Mouse (Mus musculus) stomach, postnatal 0 days (tissue): ENCODE data around the gene Fam184a. TPM values are rescaled to one million over a fixed set of nuclear protein-coding genes. Genes with fewer than 3 reads are reported as not detected.

ENCODE experiments used
- ATAC-seq: fragments of 200-750 bp; cut with Nextera tagmentation; 2 replicates; pipeline ENCODE4 v1.8.0; 2017; ENCODE audit not compliant: low FRiP score, low TSS enrichment
- DNase-seq: peaks from one replicate; pipeline ENCODE4 v3.0.0-alpha.2; 2016; ENCODE audit warnings: low spot score
- H3K27ac ChIP-seq: fragments of 300-500 bp; sonication (generic); replicated peaks from 2 replicates; pipeline ENCODE4 v1.5.1; 2014; ENCODE audit warnings: mild to moderate bottlenecking, control low read depth
- H3K27me3 ChIP-seq: fragments of 300-500 bp; sonication (generic); 2 replicates; pipeline ENCODE4 v1.6.1; 2014; ENCODE audit warnings: low read length; ENCODE audit not compliant: control insufficient read depth, insufficient read depth
- H3K36me3 ChIP-seq: fragments of 300-500 bp; sonication (generic); 2 replicates; pipeline ENCODE4 v1.6.1; 2014; ENCODE audit warnings: low read length, mixed read lengths; ENCODE audit not compliant: control insufficient read depth, insufficient read depth
- H3K4me1 ChIP-seq: fragments of 300-500 bp; sonication (generic); replicated peaks from 2 replicates; pipeline ENCODE4 v1.6.1; 2014; ENCODE audit warnings: antibody characterized with exemption; ENCODE audit not compliant: control insufficient read depth, insufficient read depth
- H3K4me2 ChIP-seq: fragments of 300-500 bp; sonication (generic); replicated peaks from 2 replicates; pipeline ENCODE4 v1.6.1; 2014; ENCODE audit warnings: low read depth, mild to moderate bottlenecking, control low read depth, moderate library complexity
- H3K4me3 ChIP-seq: fragments of 300-500 bp; sonication (generic); 2 replicates; pipeline ENCODE4 v1.5.1; 2014; ENCODE audit warnings: low read depth, low read length, control low read depth
- H3K9ac ChIP-seq: fragments of 300-500 bp; sonication (generic); 2 replicates; pipeline ENCODE4 v1.6.1; 2014; ENCODE audit warnings: mild to moderate bottlenecking, low read length, control low read depth, mixed read lengths
- H3K9me3 ChIP-seq: fragments of 300-500 bp; sonication (generic); 2 replicates; pipeline ENCODE4 v1.6.1; 2016; ENCODE audit warnings: low read length; ENCODE audit not compliant: control insufficient read depth
- CTCF ChIP-seq: IDR thresholded peaks from 2 replicates; pipeline ENCODE4 v1.5.1; 2016; ENCODE audit warnings: antibody characterized with exemption, low read depth, mild to moderate bottlenecking, moderate library complexity
- EP300 ChIP-seq: optimal IDR thresholded peaks from 2 replicates; pipeline ENCODE3; 2016; ENCODE audit warnings: antibody characterized with exemption
- WGBS: fragments of 180-500 bp; shearing (Covaris S2); extraction: QIAGEN DNeasy Blood & Tissue Kit; methylation state at CpG from one replicate; pipeline ENCODE4 v1.1.7; 2014; 5-methylcytosine and 5-hydroxymethylcytosine counted together
- polyA plus RNA-seq: library from polyadenylated mRNA; unstranded; fragments of >200 nt; fragmentation: Nextera tagmentation; extraction: Ambion mirVana; gene quantifications from 2 replicates; pipeline ENCODE4 v1.2.1, GENCODE M21; 2015

Fam184a gene
- polyA plus RNA-seq, 1 experiment from 2014 or later: 0.65 TPM

GRCm38 (mm10) chr10:53742961-53743360 lies 8.0 kb downstream of the Fam184a start:
- ATAC-seq (no peak), DNase-seq (no peak)
- Histone ChIP-seq H3K4me1 (no peaks in the 10 kb centered on the region), H3K4me3 (no peak overlapping the region), H3K27ac (no peak overlapping the region), H3K27me3 (no peaks in the 10 kb centered on the region), H3K36me3 (no peaks in the 10 kb centered on the region), H3K4me2 (no peak overlapping the region), H3K9ac (no peak overlapping the region), H3K9me3 (no peaks in the 10 kb centered on the region)
- no peak for TF ChIP-seq CTCF
- WGBS: 73% methylated on average over 5 of the region's 5 CpGs

GRCm38 (mm10) chr10:53740014-53740413 lies 10.9 kb downstream of the Fam184a start:
- TF ChIP-seq CTCF (no peak), EP300 (no peak)
- H3K9me3 ChIP-seq: no peaks in the 10 kb centered on the region
- H3K4me1 ChIP-seq: no peaks in the 10 kb centered on the region
- DNase-seq: no peak
- no peak overlapping the region for H3K4me3 ChIP-seq
- ATAC-seq: no peak
- H3K9ac ChIP-seq: no peak overlapping the region
- H3K27ac ChIP-seq: no peak overlapping the region
- H3K4me2 ChIP-seq: no peak overlapping the region
- H3K27me3 ChIP-seq: no peaks in the 10 kb centered on the region
- H3K36me3 ChIP-seq: no peaks in the 10 kb centered on the region

DNA sequence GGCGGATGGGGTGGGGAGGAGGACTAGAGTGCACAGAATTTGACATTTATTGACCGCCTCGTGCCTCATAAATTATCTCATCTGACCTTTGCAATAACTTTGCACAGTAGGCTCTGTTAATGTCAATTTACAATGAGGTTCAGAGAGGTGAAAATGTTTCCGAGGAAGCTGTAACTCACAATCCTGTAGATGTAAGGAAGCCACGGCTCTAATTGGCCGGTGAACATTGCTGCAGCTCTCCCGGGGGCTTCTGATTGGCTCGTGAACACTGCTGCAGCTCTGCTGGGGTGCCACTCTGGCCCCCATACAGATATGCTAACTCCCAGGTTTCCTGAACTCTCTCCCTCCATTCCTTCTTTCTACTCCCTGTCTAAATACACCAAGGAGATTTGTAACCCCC lies 12.1 kb downstream of the Fam184a start:
- 74% methylated on average over 8 of the region's 8 CpGs for WGBS
- Histone ChIP-seq H3K9ac (no peak overlapping the region), H3K4me2 (no peak overlapping the region), H3K36me3 (no peaks in the 10 kb centered on the region), H3K27ac (no peak overlapping the region), H3K9me3 (no peaks in the 10 kb centered on the region), H3K27me3 (no peaks in the 10 kb centered on the region), H3K4me3 (no peak overlapping the region), H3K4me1 (no peaks in the 10 kb centered on the region)
- DNase-seq: no peak
- no peak for ATAC-seq
- TF ChIP-seq CTCF (no peak), EP300 (no peak)

DNA sequence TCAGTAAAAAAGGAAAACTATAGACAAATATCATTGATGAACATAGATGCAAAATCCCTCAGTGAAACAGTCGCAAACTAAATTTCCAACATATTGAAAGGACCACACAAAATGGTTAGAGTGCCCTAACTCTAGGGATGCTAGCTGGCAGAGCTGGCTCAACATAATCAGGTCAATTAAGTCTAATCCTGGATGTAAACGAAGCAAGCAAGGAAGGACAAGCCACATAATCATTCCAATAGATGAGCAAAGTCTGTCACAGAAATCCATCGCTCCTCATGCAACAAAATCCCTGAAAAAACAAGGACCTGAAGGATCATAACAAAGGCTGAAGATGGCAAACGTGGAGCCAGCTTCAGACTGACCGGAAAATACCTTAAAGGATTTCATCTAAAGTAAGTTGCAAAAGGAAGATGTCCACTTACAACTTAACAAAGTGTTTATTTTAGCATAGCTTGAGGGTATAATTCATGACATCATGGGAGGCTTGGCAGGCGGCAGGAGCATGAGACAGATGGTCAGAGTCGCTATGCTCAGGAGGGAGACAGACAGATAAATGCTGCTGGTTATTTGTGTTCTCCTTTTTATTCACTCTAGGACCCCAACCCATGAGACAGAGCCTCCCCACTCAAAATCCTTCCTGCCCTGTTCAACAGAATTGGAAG lies 15.6 kb downstream of the Fam184a start:
- Histone ChIP-seq H3K27ac (no peak overlapping the region), H3K27me3 (no peaks in the 10 kb centered on the region), H3K9ac (no peak overlapping the region), H3K4me3 (no peak overlapping the region), H3K9me3 (no peaks in the 10 kb centered on the region), H3K4me1 (no peaks in the 10 kb centered on the region), H3K4me2 (no peak overlapping the region), H3K36me3 (no peaks in the 10 kb centered on the region)
- WGBS: 62% methylated on average over 7 of the region's 7 CpGs
- no peak for ATAC-seq
- TF ChIP-seq EP300 (no peak), CTCF (no peak)
- no peak for DNase-seq

- no peak for ATAC-seq
- WGBS: 76% methylated on average over 7 of the region's 7 CpGs
- Histone ChIP-seq H3K9ac (no peak overlapping the region), H3K36me3 (no peaks in the 10 kb centered on the region), H3K4me2 (no peak overlapping the region), H3K4me3 (no peak overlapping the region), H3K4me1 (no peaks in the 10 kb centered on the region), H3K27ac (no peak overlapping the region), H3K27me3 (no peaks in the 10 kb centered on the region), H3K9me3 (no peaks in the 10 kb centered on the region)
- no peak for TF ChIP-seq EP300
- TF ChIP-seq CTCF: no peak
- DNase-seq: no peak
Measured at GRCm38 (mm10) chr10:53732324-53732723, 18.6 kb downstream of the Fam184a start.

GRCm38 (mm10) chr10:53728883-53729282 lies 22.0 kb downstream of the Fam184a start:
- TF ChIP-seq EP300: no peak
- TF ChIP-seq CTCF: no peak
- ATAC-seq (no peak), DNase-seq (no peak)
- no peak overlapping the region for H3K4me3 ChIP-seq
- 33% methylated on average over 1 of the region's 1 CpGs for WGBS
- H3K27me3 ChIP-seq: no peaks in the 10 kb centered on the region
- no peaks in the 10 kb centered on the region for H3K4me1 ChIP-seq
- H3K36me3 ChIP-seq: no peaks in the 10 kb centered on the region
- no peak overlapping the region for H3K4me2 ChIP-seq
- no peaks in the 10 kb centered on the region for H3K9me3 ChIP-seq
- no peak overlapping the region for H3K9ac ChIP-seq
- no peak overlapping the region for H3K27ac ChIP-seq
